Mouse (Mus musculus): Measurements from ENCODE around the gene Rnf26.

GRCm38 (mm10) chr9:44078136-44078797 is 35.0 kb downstream of the Rnf26 start:
- TF ChIP-seq MAFK (IDR thresholded peaks at IDR 0.05; ENCODE audit: insufficient read depth, low read depth, low read length) (no peak), HCFC1 (IDR thresholded peaks at IDR 0.05; ENCODE audit: borderline replicate concordance, insufficient read depth, low read length) (no peak), ZNF384 (IDR thresholded peaks at IDR 0.05; ENCODE audit: low read depth, low read length) (no peak)
